Mouse (Mus musculus) brain, embryonic 14.5 days (tissue): ENCODE measurements at regions not wholly inside any gene's neighbourhood (a gene's known extent, or its start where the extent isn't known, plus 50 kb on each side); places are given as distances from the start of the nearest gene placed in this dataset.

Experiments
- CTCF ChIP-seq: fragments of 200-500 bp; IDR thresholded peaks from 2 replicates; pipeline ENCODE4 v1.5.1; 2012; ENCODE audit warnings: inconsistent platforms, mild to moderate bottlenecking, moderate library complexity, borderline replicate concordance; ENCODE audit not compliant: insufficient read depth, insufficient read length; ENCODE audit errors: extremely low read depth
- POLR2A ChIP-seq: fragments of 200-500 bp; IDR thresholded peaks from 2 replicates; pipeline ENCODE4 v1.6.1; 2012; ENCODE audit warnings: mild to moderate bottlenecking, inconsistent platforms, borderline replicate concordance; ENCODE audit not compliant: poor library complexity, insufficient read depth, insufficient read length, severe bottlenecking; ENCODE audit errors: extremely low read depth

- TF ChIP-seq CTCF (no peak), POLR2A (no peak)
Measured at GRCm38 (mm10) chr8:126210561-126210960, 87.8 kb upstream of the Slc35f3 start.
